Mouse (Mus musculus): ENCODE data around the gene Zfp428.
"Not testable (repeated sequence)": the region's sequence is repeated elsewhere in the genome, so short reads cannot be mapped to it uniquely, and the experiment has no call there.

The Zfp428 gene

DNA sequence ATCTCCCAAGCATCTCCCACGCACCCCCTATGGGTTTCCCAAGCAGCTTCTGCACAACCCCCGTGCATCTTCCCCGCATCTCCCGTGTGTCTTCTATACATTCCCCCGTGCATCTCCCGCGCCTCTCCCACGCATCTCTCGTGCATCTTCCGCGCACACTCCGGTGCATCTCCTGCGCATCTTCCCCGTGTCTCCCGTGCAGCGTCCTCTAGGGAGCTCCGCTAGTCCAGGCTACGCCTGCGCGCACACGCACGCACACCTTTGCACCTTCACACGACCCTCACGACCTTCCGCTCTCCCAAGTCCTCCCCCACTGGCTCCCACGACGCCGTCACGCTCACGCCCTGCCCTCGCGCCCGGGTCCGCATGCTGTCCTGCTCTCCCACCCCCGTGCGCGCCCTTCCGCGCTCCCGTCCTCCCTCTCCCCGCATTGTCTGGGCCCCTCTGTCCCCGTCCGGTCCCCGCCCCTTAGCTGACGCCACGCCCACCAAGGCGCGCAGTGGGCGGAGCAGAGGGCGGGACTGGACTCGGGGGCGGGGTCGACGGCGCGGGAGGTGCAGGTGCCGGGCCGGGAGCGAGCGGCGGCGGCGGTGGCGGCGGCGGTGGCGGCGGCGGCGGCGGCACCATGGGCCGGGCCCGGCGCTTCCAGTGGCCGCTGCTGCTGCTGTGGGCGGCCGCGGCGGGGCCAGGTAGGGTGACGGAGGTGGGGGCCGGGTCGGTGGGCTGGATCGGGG, 25.2 kb upstream of the Zfp428 start, which contains the start of gene Cadm4:
TSS of gene Cadm4 (plus strand) at position 550 of the 734 bp plus-strand sequence.
- peak; percentile 78 to 90 for DNase-seq

DNA sequence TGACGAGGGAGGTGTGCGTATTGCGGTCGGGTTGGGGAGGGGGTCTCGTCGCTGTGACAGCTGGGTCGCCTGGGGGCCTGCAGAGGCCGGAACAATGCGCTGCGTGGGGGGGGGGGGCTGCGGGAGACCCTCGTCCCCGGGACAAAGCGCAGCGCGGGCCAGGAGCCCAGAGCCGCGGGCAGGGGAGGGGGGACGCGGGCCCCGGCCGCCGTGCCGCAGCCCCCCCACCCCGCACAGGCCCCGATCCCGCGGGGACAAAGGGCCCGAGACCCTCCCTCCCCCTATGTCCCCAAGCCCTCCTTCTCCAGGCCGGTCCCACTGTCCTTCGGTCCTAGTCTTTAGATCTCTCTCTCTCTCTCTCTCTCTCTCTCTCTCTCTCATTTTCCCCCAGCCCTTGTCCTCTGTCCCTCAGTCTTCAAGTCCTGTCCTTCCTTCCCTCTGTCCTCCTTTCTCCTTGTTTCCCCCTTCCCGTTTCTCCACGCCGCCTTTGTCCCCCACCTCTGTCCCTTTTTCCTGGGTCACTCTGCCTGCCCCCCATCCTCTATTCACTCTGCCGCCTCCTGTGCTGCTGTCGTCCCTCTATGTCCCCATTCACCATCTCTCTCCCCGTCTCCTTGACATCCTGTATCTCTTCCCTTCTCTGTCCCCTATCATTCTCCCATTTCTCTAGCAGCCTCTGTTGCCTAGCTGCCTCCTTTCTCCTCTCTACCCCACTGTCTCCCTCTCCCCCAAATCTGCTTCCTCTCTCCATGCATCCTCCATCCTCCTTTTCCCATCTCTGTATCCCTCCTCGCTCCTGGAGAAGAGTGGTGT, 24.4 kb upstream of the Zfp428 start:
- no peak for DNase-seq

DNA sequence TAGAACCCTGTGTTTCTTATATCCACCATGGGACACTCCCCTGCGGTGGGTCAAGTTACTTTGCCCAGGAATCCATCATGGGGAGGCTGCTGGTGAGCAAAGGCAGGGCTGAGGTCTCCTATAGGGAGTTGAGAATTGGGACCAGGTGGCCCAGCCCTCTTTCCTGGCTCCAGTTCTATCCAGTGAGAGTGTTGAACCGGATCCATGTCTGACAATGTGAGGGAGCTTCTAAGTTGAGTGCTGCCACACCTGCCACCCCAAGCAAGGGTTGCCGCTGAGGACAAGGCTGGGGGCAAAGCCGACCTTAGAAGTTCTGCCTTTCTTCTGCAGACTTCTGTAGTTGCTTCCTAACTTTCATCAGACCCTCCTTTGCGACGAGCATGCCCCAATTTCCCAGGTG, 23.5 kb upstream of the Zfp428 start:
- not testable (repeated sequence) for DNase-seq

GRCm38 (mm10) chr7:24485481-24485880, 21.3 kb upstream of the Zfp428 start:
- DNase-seq = no peak

- no peak for DNase-seq
These were observed 20.1 kb upstream of the Zfp428 start for GRCm38 (mm10) chr7:24486654-24487130.

GRCm38 (mm10) chr7:24487403-24487802, 19.4 kb upstream of the Zfp428 start:
- no peak for DNase-seq

DNA sequence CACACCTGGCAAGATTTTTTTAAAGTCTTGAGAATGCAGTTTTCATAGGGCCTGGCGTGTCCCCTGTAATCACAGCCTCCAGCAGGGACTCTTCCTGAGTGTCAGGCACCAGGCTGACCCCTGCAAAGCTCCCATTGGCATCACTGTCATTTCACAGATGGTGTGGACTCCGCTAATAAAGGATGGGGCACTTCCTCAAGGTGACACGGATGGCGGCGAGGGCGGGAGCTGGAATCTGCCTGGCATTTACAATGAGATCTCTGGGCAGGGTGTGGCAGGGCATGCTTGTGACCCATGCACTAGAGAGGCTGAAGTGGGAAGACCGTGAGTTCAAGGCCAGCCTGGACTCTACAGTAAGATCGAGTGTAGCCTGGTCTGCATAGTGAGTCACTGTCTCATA, 18.5 kb upstream of the Zfp428 start:
- DNase-seq = no peak

GRCm38 (mm10) chr7:24499856-24500577, 6.8 kb upstream of the Zfp428 start:
- DNase-seq = peak in 1 of 2 experiments; percentile 18

GRCm38 (mm10) chr7:24500929-24501328, 5.9 kb upstream of the Zfp428 start:
- DNase-seq = peak in 1 of 2 experiments; percentile 42

- peak in 1 of 2 experiments; percentile 21 for DNase-seq
These were observed 5.3 kb upstream of the Zfp428 start for GRCm38 (mm10) chr7:24501492-24501891.

- DNase-seq = no peak
These were observed 2.8 kb upstream of the Zfp428 start for GRCm38 (mm10) chr7:24504004-24504403.

DNA sequence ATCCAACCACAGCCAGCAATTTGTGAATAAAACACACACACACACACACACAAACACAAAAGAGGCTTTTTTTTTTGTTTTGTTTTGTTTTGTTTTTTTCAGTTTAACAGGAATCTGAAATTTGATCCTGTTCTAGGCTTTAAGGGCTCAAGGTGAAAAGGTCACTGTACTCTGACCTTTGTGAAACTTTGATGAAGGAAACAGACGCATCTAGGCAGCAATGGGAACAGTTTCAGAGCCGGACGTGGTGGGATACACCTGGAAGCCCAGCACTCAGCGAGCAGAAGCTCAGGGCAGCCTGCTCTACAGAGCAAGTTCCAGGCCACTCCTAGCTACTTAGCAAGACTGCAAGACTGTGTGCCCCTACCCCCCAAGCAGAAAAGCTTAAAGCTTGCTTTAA, 1.9 kb upstream of the Zfp428 start:
- DNase-seq = no peak

- no peak for DNase-seq
These were observed 1.2 kb upstream of the Zfp428 start for GRCm38 (mm10) chr7:24505447-24506064.

GRCm38 (mm10) chr7:24506065-24506459, 744 bp upstream of the Zfp428 start:
- no peak for DNase-seq

- no peak for DNase-seq
These were observed 349 bp upstream of the Zfp428 start for GRCm38 (mm10) chr7:24506476-24506837.

- no peak for DNase-seq
These were observed 914 bp downstream of the Zfp428 start for GRCm38 (mm10) chr7:24507726-24508114.

- DNase-seq = no peak
These were observed 5.5 kb downstream of the Zfp428 start, which contains the start of gene AC161166.1 for GRCm38 (mm10) chr7:24512355-24512754. AC161166.1 (minus strand) TSS chr7:24512455.

GRCm38 (mm10) chr7:24516319-24516718, 9.5 kb downstream of the Zfp428 start:
- DNase-seq = not testable (repeated sequence)

- no peak for DNase-seq
These were observed 10.3 kb downstream of the Zfp428 start for GRCm38 (mm10) chr7:24517077-24517476.

DNA sequence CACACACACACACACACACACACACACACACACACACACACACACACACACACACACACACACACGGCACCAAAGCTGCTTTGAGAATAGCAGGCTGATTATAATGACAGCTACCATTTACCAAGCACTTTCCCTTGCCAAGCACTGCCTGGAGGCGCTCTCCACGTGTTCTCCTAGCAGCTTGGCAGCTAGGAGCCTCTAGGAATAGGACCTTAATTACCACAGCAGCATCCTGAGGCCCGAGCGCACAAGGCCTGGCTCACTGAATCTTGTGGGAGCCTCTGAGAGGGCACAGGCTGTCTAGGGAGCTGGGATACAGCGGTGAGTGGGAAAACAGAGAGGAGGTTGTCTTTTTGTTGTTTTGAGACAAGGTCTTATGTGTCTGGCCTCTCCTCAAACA, 10.8 kb downstream of the Zfp428 start:
- DNase-seq = no peak

DNA sequence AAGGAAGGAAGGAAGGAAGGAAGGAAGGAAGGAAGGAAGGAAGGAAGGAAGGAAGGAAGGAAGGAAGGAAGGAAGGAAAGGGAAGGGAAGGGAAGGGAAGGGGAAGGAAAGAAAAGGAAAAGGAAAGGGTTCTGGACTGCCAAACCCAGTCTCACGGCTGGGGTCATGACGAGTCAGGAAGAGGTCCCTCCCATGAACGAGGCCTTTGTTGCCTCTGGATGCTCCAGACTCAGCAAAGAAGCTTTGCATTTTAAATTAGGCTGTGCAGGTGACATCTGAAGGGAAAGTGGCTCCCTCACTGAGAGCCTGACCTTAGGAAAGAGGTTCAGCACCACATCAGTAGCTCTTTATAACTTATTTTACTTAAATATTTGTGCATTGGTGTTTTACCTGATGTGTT, 12.3 kb downstream of the Zfp428 start:
- DNase-seq = no peak

DNA sequence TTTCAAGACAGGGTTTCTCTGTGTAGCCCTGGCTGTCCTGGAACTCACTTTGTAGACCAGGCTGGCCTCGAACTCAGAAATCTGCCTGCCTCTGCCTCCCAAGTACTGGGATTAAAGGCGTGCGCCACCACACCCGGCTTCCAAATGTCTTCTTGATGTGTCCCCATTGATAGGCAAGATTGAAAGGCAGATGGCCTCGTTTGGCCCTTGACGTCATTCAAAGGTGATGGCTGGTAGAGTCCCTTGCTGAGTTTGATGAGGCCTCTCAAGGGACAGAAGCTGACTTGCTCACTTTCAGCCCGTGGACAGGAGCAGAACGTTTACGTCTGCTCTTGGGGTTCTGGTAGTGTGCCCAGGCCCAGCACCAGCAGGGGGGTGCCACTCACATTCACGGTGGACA, 13.2 kb downstream of the Zfp428 start:
- DNase-seq = not testable (repeated sequence)

DNA sequence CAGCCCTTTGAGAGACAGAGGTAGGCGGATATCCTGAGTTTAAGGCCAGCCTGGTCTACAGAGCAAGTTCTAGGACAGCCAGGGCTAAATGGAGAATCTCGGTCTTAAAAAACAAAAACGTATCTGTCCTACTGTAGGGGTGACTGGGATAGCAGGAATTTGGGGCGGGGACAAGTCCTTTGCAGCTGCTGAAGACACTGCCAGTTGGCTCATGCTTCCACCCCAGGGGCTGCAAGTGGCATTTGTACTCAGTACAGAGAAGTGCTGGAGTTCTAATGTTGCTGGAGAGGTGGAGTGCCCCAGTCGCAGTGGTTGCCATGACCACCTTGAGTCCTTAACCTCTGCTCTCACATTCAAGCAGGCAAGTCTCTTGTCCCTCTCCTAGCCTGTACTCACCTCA, 16.0 kb downstream of the Zfp428 start:
- no peak for DNase-seq

All from spleen, adult 18-20 months (tissue).